Mouse (Mus musculus) liver, postnatal 0 days (tissue): Measurements from ENCODE around the gene Gm973.

Experiments used
- CTCF ChIP-seq: sonication (generic); IDR thresholded peaks from 2 replicates; pipeline ENCODE4 v1.5.1; 2016; ENCODE audit warnings: antibody characterized with exemption, low read depth
- EP300 ChIP-seq: IDR thresholded peaks from 2 replicates; pipeline ENCODE4 v1.6.1; 2016; ENCODE audit warnings: antibody characterized with exemption, low read depth, mild to moderate bottlenecking

- TF ChIP-seq CTCF (no peak), EP300 (no peak)
These were observed 27.8 kb downstream of the Gm973 start for GRCm38 (mm10) chr1:59543911-59544310.
